Mouse (Mus musculus): ENCODE measurements around the gene Cish. TPM values are rescaled to one million over a fixed set of nuclear protein-coding genes. Genes with fewer than 3 reads are reported as not detected.

Gene Cish
- total RNA-seq, 2 experiments from 2014 or later: 9.6 to 10.7 TPM

DNA sequence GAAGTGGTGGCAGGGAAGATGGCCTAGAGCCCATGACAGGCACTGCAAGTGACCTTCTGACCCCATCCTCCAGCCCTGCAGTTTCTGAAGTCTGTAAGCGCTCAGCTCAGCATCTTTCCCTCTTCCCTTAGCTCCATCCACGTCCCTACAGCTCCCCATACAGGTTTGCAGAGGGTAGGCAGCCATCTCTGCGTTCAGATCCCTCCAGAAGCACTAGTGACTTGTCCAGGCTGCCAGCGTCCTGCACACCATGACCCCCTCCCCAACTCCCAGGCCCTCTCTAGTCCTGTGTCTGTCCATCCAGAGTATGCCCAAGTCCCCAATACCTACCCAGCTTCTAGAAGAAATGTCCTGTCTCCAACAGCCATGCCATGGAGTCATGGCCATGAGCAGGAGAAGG, 17.7 kb upstream of the Cish start:
- intact Hi-C loops (cut with DNase I): loop anchor here (5.0 kb wide), 1 partner anchor 111 kb away; no protein-coding TSS in a partner anchor
- Histone ChIP-seq H3K4me3 (no peak overlapping the region), H3K27ac (no peak overlapping the region)
- TF ChIP-seq CTCF (IDR thresholded peaks at IDR 0.05): peak; percentile 68
- DNase-seq (ENCODE audit: extremely low spot score in 1 of 2, low spot score in 2 of 2): no peak

DNA sequence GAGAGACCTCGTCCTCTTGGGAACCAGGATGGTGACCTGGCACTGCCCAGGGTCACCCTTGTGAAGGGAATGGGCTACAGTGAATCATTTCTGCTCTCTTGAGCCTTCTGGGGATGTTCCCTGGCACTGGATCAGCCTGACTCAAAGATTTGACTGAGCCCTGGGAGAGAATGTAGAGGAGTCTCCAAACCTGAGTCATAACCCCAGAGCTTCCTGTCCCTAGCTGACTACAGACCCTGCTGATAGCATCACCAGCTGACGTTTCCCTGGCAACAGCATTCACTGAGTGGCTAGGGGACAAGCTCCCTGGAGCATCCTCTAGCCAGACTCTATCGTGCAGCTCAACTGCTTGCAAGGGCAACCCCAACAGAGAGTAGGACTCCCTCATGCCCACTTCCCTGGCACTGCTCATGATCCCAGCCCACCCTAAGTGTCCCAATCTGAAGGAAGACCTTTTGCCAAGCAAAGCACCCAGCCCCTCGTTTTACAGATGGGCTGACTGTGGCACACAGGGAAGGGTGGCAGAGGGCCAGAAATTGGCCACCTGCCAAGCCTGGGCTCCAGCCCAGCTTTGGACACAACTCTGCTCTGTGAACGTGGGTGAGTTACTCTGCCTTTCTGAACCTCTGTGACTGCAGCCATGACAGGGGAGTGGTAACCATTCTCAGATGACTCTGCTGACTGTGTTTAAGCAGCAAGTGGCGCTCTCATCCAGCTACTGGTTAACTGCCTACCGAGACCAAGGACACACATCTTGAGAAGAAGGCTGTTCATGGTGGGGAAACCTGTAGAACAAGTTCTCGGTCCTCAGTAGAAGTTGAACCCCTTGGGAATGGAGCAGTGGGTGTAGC, 17.1 kb upstream of the Cish start:
- Histone ChIP-seq H3K27ac (no peak overlapping the region), H3K4me3 (no peak overlapping the region)
- intact Hi-C loops (cut with DNase I): loop anchor here (5.0 kb wide), 1 partner anchor 111 kb away; no protein-coding TSS in a partner anchor
- no peak for TF ChIP-seq CTCF (IDR thresholded peaks at IDR 0.05)
- no peak for DNase-seq (ENCODE audit: extremely low spot score in 1 of 2, low spot score in 2 of 2)

DNA sequence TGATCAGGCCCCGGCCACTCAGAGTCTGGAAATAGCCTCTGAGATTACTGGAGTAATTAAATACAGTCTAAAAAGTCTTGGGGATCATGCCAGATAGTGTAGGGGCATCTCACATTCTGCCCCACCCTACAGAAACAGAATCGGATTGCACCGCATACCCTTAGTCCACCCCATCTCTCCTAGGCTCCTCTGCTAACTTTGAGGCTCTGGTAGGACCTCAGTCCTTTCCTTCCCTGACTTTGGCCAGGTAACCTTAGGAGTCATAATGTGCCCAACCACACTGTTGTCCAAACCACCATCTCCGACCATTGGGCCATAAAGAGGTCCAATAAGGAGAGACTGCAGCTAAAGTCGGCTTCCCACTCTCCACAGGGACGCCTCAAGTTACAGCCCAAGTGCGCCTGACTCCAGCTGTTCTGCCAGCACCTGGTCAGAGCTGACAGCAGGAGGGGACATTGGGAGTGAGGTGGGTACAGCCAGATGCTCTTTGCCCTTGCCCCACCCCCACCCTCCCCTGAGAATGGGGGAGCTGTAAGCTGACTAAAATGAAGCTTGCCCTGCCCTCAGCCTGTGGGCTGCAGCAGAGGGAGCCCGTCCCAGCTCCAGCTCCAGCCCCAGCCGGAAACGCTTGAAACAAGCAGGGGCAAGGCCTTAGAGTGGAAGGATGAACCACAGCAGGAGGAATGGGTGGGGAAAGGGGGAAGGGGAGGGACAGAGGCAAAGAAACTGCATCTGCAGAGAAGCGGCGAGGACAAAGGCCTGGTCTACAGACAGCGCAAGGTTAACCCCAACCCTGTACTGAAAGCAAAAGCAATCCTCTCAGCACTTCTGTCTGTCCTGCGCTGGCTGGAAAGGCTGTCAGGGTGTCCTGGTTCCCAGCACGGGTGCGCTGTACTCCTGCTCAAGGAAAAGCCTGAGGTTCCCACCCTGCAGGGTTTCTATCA, 16.2 kb upstream of the Cish start:
- intact Hi-C loops (cut with DNase I): loop anchor here (5.0 kb wide), 1 partner anchor 112 kb away; no protein-coding TSS in a partner anchor
- Histone ChIP-seq H3K27ac (no peak overlapping the region), H3K4me3 (no peak overlapping the region)
- no peak for TF ChIP-seq CTCF (IDR thresholded peaks at IDR 0.05)
- no peak for DNase-seq (ENCODE audit: extremely low spot score in 1 of 2, low spot score in 2 of 2)

DNA sequence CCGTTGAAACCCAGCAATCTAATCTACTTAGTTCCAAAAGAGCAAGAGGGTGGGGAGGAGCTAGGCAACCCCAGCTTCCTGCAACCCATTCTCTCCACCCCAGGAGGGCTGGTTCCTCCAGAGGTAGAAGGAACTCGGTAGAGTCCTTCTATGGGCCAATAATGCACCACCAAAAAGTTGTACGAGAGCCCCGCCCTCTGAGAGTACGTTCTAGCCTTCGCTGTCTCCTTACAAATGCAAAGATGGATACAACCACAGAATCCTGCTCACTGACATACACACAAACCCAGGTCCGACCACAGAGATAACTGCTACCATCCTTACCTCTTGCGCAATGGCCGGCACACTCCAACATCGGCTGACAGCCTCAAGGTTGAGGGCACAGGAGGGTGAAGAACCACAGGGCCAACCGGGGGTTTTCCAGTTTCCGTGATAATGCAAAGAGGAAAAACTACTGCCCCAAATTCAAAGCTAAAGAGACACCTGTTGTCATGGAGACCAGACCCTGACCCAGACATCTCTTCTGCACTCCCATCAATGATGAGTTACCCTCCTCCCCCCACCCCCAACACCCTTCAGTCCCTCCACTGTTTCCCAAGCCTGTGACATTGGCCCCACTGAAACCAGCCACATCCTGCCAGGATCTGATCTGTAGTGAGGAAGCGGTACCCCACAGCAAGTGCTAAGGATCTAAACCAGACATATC, 15.4 kb upstream of the Cish start:
- Histone ChIP-seq H3K4me3 (no peak overlapping the region), H3K27ac (no peak overlapping the region)
- intact Hi-C loops (cut with DNase I): no loop called here
- DNase-seq (ENCODE audit: extremely low spot score in 1 of 2, low spot score in 2 of 2): no peak
- TF ChIP-seq CTCF (IDR thresholded peaks at IDR 0.05): no peak

DNA sequence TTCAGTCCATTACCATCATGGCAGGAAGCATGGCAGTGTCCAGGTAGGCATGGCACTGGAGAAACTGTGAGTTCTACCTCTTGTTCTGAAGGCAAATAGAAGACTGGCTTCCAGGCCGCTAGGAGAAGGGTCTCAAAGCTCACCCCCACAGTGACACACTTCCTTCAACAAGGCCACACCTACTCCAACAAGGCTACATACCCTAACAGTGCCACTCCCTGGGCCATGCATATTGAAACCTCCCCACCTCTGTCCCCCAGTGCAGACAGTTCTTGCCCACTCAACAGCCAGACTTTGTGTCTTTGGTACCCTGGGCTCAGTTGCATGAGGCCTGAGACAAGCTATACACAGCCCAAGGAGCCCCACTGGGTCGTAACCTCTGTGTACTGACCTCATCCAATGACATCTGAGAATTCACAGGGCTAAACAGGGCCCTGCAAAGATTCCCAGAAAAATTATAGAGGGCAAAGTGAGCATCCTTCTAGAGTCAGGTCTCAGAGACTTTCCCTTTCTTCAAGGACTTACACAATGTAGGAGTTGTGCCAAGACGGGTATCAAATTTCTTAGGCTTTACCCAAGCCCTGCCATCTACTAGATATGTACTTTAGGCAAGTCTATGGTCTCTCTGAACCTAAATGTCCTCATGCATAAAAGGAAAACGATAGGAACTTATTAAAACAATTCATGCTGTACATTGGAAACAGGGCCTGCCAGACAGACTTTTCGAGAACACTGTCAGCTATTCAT, 14.4 kb upstream of the Cish start:
- H3K27ac ChIP-seq: no peak overlapping the region
- H3K4me3 ChIP-seq: no peak overlapping the region
- DNase-seq (ENCODE audit: extremely low spot score in 1 of 2, low spot score in 2 of 2): no peak
- intact Hi-C loops (cut with DNase I): no loop called here
- TF ChIP-seq CTCF (IDR thresholded peaks at IDR 0.05): no peak

DNA sequence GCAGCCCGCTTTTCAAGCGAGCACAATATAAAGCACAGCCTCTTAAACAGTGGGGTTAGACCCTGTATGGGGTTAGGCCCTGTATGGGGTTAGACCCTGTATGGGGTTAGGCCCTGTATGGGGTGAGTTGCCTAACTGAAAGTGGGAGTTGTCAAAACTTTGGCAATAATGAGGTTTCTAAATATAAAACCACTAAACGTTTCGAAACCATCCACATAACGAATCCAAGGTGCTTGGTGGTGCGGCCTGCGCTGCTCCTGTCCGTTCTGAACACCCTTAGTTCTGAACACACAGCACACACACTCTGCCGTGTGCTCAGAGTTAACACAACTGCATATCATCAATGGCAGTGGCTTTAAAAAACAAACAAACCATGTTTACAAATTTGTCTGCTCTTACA, 12.9 kb upstream of the Cish start:
- no peak for TF ChIP-seq CTCF (IDR thresholded peaks at IDR 0.05)
- Histone ChIP-seq H3K27ac (no peak overlapping the region), H3K4me3 (no peak overlapping the region)
- intact Hi-C loops (cut with DNase I): no loop called here
- no peak for DNase-seq (ENCODE audit: extremely low spot score in 1 of 2, low spot score in 2 of 2)

DNA sequence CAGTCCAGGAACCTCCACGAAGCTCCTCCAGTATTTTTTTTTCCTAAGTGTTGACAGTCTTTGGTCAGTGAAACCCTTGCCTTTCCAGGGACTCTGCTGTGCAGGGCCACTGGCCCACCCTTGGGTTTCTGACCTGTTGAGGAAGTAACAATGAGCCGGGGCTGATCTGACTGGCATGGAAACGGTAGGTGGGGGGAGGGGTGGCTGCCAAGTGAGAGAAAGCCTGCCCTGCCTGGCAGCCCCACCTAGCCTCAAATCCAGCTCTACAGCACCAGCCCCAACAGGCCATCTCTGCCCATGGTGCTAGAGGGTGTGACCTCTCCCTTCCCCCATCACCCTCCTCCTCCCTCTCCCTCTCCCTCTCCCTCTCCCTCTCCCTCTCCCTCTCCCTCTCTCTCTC, 10.8 kb upstream of the Cish start:
- no peak for TF ChIP-seq CTCF (IDR thresholded peaks at IDR 0.05)
- intact Hi-C loops (cut with DNase I): no loop called here
- Histone ChIP-seq H3K27ac (no peak overlapping the region), H3K4me3 (no peak overlapping the region)
- no peak for DNase-seq (ENCODE audit: extremely low spot score in 1 of 2, low spot score in 2 of 2)

DNA sequence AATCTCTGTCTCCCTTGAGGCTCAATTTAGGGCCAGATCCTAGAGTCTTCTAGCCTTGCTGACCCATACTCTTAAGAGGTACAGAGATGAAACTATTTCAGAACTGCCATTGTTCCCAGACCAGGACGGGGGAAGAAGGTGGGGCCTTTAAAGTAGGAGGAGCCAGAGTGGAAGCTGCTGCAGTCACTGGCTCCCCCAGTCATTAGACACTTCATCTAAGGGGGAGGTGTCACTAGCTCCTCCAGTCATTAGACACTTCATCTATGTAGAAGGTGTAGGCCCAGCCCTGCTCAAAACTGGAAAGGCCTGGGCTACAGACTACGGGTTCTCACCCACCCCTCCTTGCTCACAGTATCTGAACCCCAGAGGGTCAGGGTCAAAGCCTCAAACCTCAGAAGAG, 8.5 kb upstream of the Cish start:
- TF ChIP-seq CTCF (IDR thresholded peaks at IDR 0.05): no peak
- H3K27ac ChIP-seq: no peak overlapping the region
- H3K4me3 ChIP-seq: no peak overlapping the region
- DNase-seq (ENCODE audit: extremely low spot score in 1 of 2, low spot score in 2 of 2): no peak
- intact Hi-C loops (cut with DNase I): no loop called here

DNA sequence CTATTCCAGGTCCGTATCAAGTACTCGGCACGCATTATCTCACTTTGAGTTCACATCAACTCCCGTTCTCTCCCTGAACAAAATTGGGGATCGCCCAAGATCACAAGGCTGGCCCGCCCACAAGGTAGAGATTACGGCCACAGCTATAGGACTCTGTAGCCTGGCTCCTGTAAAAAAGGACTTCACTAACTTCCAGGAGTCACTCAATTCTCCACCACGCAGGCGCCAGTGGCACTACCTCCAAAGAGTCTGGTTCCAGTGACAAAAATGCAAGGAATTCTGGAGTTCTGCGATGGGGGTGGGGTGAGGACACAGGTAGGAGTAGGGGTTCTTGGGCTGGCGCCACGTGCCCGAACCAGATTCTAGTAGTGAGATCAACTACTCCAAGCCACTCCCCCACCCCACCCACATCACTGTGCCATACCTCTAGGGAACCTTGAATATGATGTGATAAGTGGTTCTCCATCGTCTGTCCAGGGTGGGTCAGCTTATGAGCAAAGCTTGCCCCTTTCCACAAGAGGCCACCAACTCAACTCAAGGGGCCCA, 7.6 kb upstream of the Cish start:
- DNase-seq (ENCODE audit: extremely low spot score in 1 of 2, low spot score in 2 of 2): no peak
- H3K27ac ChIP-seq: no peak overlapping the region
- H3K4me3 ChIP-seq: no peak overlapping the region
- no peak for TF ChIP-seq CTCF (IDR thresholded peaks at IDR 0.05)
- intact Hi-C loops (cut with DNase I): no loop called here

DNA sequence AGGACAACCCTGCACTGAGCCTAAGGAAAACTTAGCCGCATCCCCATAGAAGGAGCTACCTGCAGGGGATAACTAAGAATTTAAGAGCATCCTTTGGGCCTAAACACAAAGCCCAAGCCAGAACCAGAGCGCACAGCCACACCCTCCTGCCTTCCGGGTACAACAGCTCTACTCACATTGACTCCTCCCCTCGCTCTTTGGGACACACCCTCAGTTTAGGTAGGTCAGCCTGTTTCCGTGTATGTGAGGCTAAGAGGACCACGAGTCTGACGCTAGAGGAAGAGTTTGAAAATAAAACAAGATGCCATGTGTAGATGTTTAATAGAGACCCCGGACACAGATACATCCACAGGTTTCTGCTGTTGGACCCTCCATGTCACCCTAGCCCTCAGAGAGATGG, 7.1 kb upstream of the Cish start:
- TF ChIP-seq CTCF (IDR thresholded peaks at IDR 0.05): no peak
- no peak overlapping the region for H3K4me3 ChIP-seq
- intact Hi-C loops (cut with DNase I): no loop called here
- H3K27ac ChIP-seq: no peak overlapping the region
- DNase-seq (ENCODE audit: extremely low spot score in 1 of 2, low spot score in 2 of 2): no peak

Data from left cerebral cortex, adult 2 months (tissue).